Mouse (Mus musculus) cerebellum, adult 2 months (tissue): ENCODE results near the gene Gbp5.

Source experiments
- CTCF ChIP-seq: fragments of 200-500 bp; IDR thresholded peaks from 2 replicates; pipeline ENCODE4 v1.5.1; 2011; ENCODE audit warnings: low read depth, mild to moderate bottlenecking, control low read depth, low read length, moderate library complexity, borderline replicate concordance; ENCODE audit not compliant: insufficient read depth
- POLR2A ChIP-seq: fragments of 200-500 bp; IDR thresholded peaks from 2 replicates; pipeline ENCODE4 v1.6.1; 2011; ENCODE audit warnings: low read length, control low read depth, borderline replicate concordance; ENCODE audit not compliant: insufficient read depth

- TF ChIP-seq POLR2A (no peak), CTCF (no peak)
Observed at GRCm38 (mm10) chr3:142495146-142495655, 1.4 kb downstream of the Gbp5 start.
